Mouse (Mus musculus) adrenal gland, postnatal 14 days (tissue): ENCODE results near the gene Hist1h2be. TPM values are rescaled to one million over a fixed set of nuclear protein-coding genes. Genes with fewer than 3 reads are reported as not detected.

Experiments used
- DNase-seq: peaks from one replicate; pipeline ENCODE4 v3.0.0; 2021; ENCODE audit warnings: mixed read lengths
- long read RNA-seq, 2 experiments: library from polyadenylated mRNA; stranded (forward); transcript quantifications; one replicate each; pipeline ENCODE4 v2.0.0; 2021
- total RNA-seq: library from RNA; stranded (reverse); gene quantifications from 2 replicates; pipeline ENCODE4 v1.2.3, GENCODE M21; 2021

Gene Hist1h2be
- 22.3 and 25.1 TPM in 2 replicates for total RNA-seq
- long read RNA-seq, experiment 1, partial matches to known transcripts, result 1 of 1 reads
- long read RNA-seq, experiment 1, other reads (novel, unspliced or antisense), result 0 of 1 reads
- long read RNA-seq, experiment 2, partial matches to known transcripts, result 0 of 2 reads
- long read RNA-seq, experiment 2, other reads (novel, unspliced or antisense), result 0 of 2 reads

- peak; percentile 86 for DNase-seq
These were observed at the start of gene Hist1h2be for GRCm38 (mm10) chr13:23620733-23621531. TSS of gene Hist1h2be (minus strand) at chr13:23621124.

- no peak for DNase-seq
These were observed 41.6 kb upstream of the Hist1h2be start for GRCm38 (mm10) chr13:23662536-23662935.

GRCm38 (mm10) chr13:23659636-23660366, 38.9 kb upstream of the Hist1h2be start:
- no peak for DNase-seq

GRCm38 (mm10) chr13:23630653-23631052, 9.7 kb upstream of the Hist1h2be start:
- peak; percentile 31 for DNase-seq

GRCm38 (mm10) chr13:23622861-23623450, 2.0 kb upstream of the Hist1h2be start:
- peak; percentile 24 for DNase-seq

GRCm38 (mm10) chr13:23622175-23622671, 1.3 kb upstream of the Hist1h2be start, which contains the start of gene Hist1h1e:
TSS of gene Hist1h1e (minus strand) at chr13:23622558.
- peak; percentile 96 for DNase-seq

- DNase-seq, result peak; percentile 86
These were observed 729 bp upstream of the Hist1h2be start for GRCm38 (mm10) chr13:23621532-23622174.

GRCm38 (mm10) chr13:23620056-23620732, 730 bp downstream of the Hist1h2be start:
- DNase-seq, result no peak

- DNase-seq, result no peak
These were observed 9.3 kb downstream of the Hist1h2be start for GRCm38 (mm10) chr13:23611638-23612037.

GRCm38 (mm10) chr13:23610393-23610792, 10.5 kb downstream of the Hist1h2be start:
- DNase-seq, result no peak

- no peak for DNase-seq
These were observed 11.1 kb downstream of the Hist1h2be start for GRCm38 (mm10) chr13:23609844-23610243.

GRCm38 (mm10) chr13:23609209-23609608, 11.7 kb downstream of the Hist1h2be start:
- DNase-seq, result no peak

- DNase-seq, result no peak
These were observed 15.9 kb downstream of the Hist1h2be start for GRCm38 (mm10) chr13:23605052-23605451.

GRCm38 (mm10) chr13:23604452-23604851, 16.5 kb downstream of the Hist1h2be start:
- no peak for DNase-seq

- DNase-seq, result no peak
These were observed 17.7 kb downstream of the Hist1h2be start for GRCm38 (mm10) chr13:23603182-23603699.

GRCm38 (mm10) chr13:23597957-23598356, 23.0 kb downstream of the Hist1h2be start:
- peak; percentile 88 for DNase-seq

- DNase-seq, result no peak
These were observed 25.1 kb downstream of the Hist1h2be start for GRCm38 (mm10) chr13:23595622-23596372.

- no peak for DNase-seq
These were observed 25.7 kb downstream of the Hist1h2be start for GRCm38 (mm10) chr13:23595185-23595584.

- no peak for DNase-seq
These were observed 27.7 kb downstream of the Hist1h2be start for GRCm38 (mm10) chr13:23593051-23593770.
